Mouse (Mus musculus) forebrain, embryonic 15.5 days (tissue): ENCODE data around the gene Srd5a1. TPM values are rescaled to one million over a fixed set of nuclear protein-coding genes. Genes with fewer than 3 reads are reported as not detected.

ENCODE experiments used
- ATAC-seq: fragments of 200-750 bp; cut with Nextera tagmentation; replicated peaks from 2 replicates; pipeline ENCODE4 v1.8.0; 2017; ENCODE audit warnings: mild to moderate bottlenecking, moderate TSS enrichment, moderate library complexity
- H3K27ac ChIP-seq: fragments of 300-500 bp; sonication (generic); replicated peaks from 2 replicates; pipeline ENCODE4 v1.5.1; 2015; ENCODE audit warnings: mild to moderate bottlenecking, inconsistent platforms
- H3K27me3 ChIP-seq: fragments of 300-500 bp; sonication (generic); 2 replicates; pipeline ENCODE4 v1.6.1; 2015; ENCODE audit warnings: inconsistent platforms
- H3K36me3 ChIP-seq: fragments of 300-500 bp; sonication (generic); 2 replicates; pipeline ENCODE4 v1.6.1; 2015; ENCODE audit warnings: mild to moderate bottlenecking, inconsistent platforms
- H3K4me1 ChIP-seq: fragments of 300-500 bp; sonication (generic); 2 replicates; pipeline ENCODE4 v1.6.1; 2015; ENCODE audit warnings: inconsistent platforms
- H3K4me2 ChIP-seq: fragments of 300-500 bp; sonication (generic); replicated peaks from 2 replicates; pipeline ENCODE4 v1.6.1; 2015; ENCODE audit warnings: mild to moderate bottlenecking, inconsistent platforms
- H3K4me3 ChIP-seq: fragments of 300-500 bp; sonication (generic); 2 replicates; pipeline ENCODE4 v1.5.1; 2015; ENCODE audit warnings: mild to moderate bottlenecking, inconsistent platforms
- H3K9ac ChIP-seq: fragments of 300-500 bp; sonication (generic); replicated peaks from 2 replicates; pipeline ENCODE4 v1.6.1; 2015; ENCODE audit warnings: mild to moderate bottlenecking, inconsistent platforms
- H3K9me3 ChIP-seq: fragments of 300-500 bp; sonication (generic); 2 replicates; pipeline ENCODE4 v1.6.1; 2016; ENCODE audit warnings: inconsistent platforms
- WGBS: fragments of 180-500 bp; shearing (Covaris S2); methylation state at CpG from one replicate; pipeline ENCODE4 v1.1.7; 2015; ENCODE audit warnings: mixed read lengths; 5-methylcytosine and 5-hydroxymethylcytosine counted together
- polyA plus RNA-seq: library from polyadenylated mRNA; unstranded; fragments of >200 nt; fragmentation: Nextera tagmentation; extraction: Ambion mirVana; gene quantifications from 2 replicates; pipeline ENCODE4 v1.2.1, GENCODE M21; 2015

The Srd5a1 gene
- polyA plus RNA-seq, 1 experiment from 2014 or later, result 24.1 TPM

DNA sequence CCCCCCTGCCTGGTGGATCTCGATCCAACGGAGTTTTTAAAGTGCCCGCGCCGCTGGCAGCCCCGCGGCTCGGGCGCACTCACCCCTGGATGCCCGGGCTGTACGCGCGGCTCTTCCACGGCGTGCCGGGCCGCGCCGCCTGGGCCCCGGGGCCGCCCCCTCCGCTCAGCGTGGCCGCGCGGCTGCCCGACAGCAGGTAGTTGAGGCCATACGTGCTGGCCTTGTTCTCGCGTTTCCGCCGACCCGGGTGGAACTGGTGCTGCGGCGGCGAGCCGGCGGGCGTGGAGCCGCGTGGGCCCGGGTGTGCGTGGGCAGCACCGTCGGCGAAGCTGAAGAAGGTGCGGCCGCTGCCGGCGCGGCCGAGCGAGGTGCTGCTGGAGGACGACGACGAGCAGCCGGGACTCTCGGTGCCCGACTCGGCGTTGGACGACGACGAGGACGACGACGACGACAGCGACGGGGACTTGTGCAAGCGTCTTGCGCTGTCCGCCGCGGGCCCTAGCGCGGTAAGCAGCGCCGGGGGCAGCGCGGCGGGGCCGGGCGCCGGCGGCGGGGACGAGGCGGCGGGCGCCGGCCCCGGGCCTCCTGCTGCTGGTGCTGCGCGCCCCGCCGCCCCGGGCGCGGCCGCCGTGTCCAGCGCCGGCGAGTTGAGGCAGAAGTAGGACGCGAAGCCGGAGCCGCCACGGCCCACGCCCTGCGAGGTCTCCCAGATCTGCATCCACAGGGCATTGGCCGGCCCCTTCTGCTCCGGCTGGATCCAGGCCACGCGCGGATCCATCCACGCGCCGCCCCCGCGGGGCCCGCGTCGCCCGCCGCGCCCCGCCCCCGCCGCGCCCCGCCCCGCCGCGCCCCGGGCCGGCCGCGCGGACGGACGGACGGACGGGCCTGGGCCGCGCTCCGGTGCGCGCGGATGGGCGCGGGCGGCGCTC lies 77.6 kb downstream of the Srd5a1 start, which contains the start of gene Nsun2:
Gene Nsun2, plus strand, starts transcription at position 342 of the 929 bp plus-strand sequence.
- peak within 1 kb of the TSS; percentile 99 for H3K4me3 ChIP-seq
- peak within 1 kb of the TSS; percentile 86 for H3K4me2 ChIP-seq
- no peaks in the 10 kb centered on the region for H3K9me3 ChIP-seq
- H3K27me3 ChIP-seq, result no peaks in the 10 kb centered on the region
- peaks cover 49% of the 10 kb centered on the region for H3K4me1 ChIP-seq
- peak within 1 kb of the TSS; percentile 96 for H3K27ac ChIP-seq
- ATAC-seq, result peak; percentile 10; the same call in 1 of the 2 replicates
- under 1% methylated on average over 123 of the region's 155 CpGs for WGBS
- peak within 1 kb of the TSS; percentile 96 for H3K9ac ChIP-seq
- H3K36me3 ChIP-seq, result no peaks in the 10 kb centered on the region

DNA sequence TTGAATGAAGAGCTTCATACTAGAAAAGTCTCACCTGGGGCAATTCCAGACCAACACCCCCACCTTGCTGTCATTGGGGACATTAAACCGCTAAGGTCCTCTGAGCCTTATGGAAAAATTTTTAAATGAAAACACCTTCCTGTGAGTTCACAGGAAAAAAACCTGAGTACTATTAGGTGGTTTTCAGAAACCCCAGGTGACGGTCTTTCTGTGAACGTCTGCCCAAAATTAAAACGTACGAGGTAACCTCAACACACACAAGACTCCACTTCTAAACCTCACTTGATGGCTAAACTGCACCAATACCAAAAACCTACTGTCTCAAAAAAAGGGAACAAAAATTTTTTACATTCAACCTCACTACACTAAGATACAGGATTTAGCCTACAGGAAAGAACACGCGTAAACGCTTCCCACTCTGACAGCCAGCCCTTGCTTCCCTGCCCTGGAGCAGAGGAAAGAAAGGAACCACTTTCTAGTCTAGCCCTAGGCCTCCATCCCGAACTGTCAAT lies 78.3 kb downstream of the Srd5a1 start:
- ATAC-seq, result no peak

DNA sequence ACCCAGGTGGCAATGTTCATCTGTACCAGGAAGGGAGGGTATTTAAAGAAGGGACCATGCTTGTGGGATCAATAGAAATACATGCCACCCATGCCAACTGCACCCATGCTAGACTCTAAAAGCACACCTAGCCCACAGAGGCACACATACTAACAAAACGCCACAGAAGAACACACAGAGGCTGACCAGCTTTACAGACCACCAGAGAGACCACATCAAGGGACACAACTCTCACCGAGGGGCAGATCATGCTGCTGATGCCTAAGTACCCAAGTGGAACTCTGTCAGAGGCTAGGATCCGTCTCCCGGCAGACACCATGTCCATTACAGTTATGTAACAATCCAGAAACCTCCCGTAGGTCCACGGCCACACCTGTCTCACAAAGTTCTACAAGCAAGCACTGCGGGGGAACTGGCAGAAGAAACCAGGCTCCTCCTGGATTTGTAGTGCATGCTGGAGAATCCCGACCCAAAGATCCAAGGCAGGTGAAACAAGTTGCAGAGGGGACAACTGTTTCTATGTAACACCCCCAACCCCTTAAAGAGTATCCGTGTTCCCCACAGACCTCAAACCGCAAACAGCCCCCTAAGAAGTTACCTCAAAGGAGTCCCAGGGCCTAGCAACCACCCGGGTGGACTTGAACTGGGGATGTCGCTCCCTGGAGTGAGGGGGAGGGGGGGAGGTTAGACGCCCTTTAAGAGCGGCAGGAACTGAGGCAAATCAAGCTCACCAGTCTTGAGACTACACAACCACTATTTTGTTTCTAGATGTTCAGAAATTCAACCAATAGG lies 78.9 kb downstream of the Srd5a1 start:
- 23% methylated on average over 14 of the region's 14 CpGs for WGBS
- Histone ChIP-seq H3K27me3 (no peaks in the 10 kb centered on the region), H3K36me3 (no peaks in the 10 kb centered on the region), H3K9ac (peak overlapping the region; percentile 96), H3K4me1 (peaks cover 63% of the 10 kb centered on the region), H3K4me2 (peak overlapping the region; percentile 86), H3K27ac (no peak overlapping the region), H3K9me3 (no peaks in the 10 kb centered on the region), H3K4me3 (peak overlapping the region; percentile 99)
- ATAC-seq, result no peak

More for the DNA sequence above, 78.3 kb downstream of the Srd5a1 start:
- H3K9ac ChIP-seq, result peak overlapping the region; percentile 96
- H3K27me3 ChIP-seq, result no peaks in the 10 kb centered on the region
- H3K4me2 ChIP-seq, result peak overlapping the region; percentile 86
- peak overlapping the region; percentile 96 for H3K27ac ChIP-seq
- WGBS, result 3% methylated on average over 9 of the region's 9 CpGs
- no peaks in the 10 kb centered on the region for H3K9me3 ChIP-seq
- no peaks in the 10 kb centered on the region for H3K36me3 ChIP-seq
- H3K4me1 ChIP-seq, result peaks cover 57% of the 10 kb centered on the region
- H3K4me3 ChIP-seq, result peak overlapping the region; percentile 99

DNA sequence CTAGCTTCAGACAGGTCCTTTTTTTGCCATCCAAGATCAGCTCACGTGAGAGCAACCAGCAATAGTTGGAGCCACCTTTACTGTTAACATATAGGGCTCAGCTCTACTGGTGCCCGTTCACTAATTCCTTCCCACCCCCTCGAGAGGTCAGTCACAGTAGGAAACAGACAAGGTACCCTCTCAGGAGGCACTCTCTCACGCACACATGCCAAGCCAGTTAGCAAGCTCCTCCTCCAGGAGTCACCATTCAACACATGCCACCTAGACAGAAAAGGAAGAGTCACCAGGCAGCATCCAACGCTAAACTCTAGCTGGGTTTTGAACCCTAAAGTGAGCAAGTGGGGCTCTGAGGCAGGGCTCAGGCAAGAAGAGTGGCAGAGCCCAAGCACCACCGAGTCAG lies 79.8 kb downstream of the Srd5a1 start:
- Histone ChIP-seq H3K4me1 (peaks cover 71% of the 10 kb centered on the region), H3K4me2 (peak overlapping the region; percentile 86), H3K36me3 (no peaks in the 10 kb centered on the region), H3K27me3 (no peaks in the 10 kb centered on the region), H3K9me3 (no peaks in the 10 kb centered on the region), H3K9ac (0 out of 2 replicates have a peak overlapping the region, but pooled peaks have one; percentile 10), H3K27ac (no peak overlapping the region), H3K4me3 (peak overlapping the region; percentile 99)
- 49% methylated on average over 6 of the region's 6 CpGs for WGBS
- no peak for ATAC-seq

DNA sequence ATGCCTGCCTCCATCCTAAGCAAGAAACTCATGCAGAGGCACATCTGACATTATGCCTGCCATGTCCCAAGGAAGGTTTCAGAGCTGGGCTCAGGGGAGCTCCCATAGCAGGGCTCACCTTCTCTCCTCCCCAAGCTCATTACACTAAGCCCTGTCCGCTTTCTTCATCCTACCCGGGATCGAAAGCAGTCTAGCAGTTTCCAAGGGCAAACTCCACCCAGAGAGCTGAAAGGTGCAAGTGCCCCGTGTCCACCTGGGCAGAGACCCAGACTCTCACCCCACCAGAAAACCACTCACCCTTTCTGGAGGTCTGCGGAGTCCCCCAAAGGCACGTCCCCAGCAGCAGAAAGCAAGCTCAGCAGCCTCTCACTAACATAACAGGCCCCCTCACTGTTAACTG lies 80.3 kb downstream of the Srd5a1 start:
- 77% methylated on average over 6 of the region's 6 CpGs for WGBS

DNA sequence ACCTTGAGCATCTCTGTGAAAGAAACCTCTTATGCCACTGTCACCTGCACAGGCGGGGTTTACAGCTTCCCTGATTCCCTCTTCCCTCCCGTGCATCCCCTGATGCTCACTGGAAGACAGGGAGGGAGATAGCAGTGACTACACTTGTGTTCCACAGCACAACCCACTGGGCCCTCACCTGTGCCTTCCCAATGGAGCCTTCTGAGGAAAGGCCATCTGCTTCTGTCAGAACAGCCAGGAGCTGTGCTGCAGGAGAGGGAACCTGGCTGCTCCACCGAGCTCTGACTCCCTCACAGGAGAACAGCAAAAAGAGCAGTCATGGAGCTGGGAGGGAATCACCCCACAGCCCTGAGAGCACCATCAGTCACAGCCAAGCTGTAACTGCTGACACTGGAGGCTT lies 81.1 kb downstream of the Srd5a1 start:
- Histone ChIP-seq H3K4me1 (peaks cover 71% of the 10 kb centered on the region), H3K36me3 (no peaks in the 10 kb centered on the region), H3K4me3 (no peak overlapping the region), H3K27me3 (no peaks in the 10 kb centered on the region), H3K4me2 (no peak overlapping the region), H3K27ac (no peak overlapping the region), H3K9me3 (no peaks in the 10 kb centered on the region), H3K9ac (no peak overlapping the region)
- WGBS, result 68% methylated on average over 3 of the region's 3 CpGs
- ATAC-seq, result no peak

More for the DNA sequence above, 80.3 kb downstream of the Srd5a1 start:
- Histone ChIP-seq H3K36me3 (no peaks in the 10 kb centered on the region), H3K9me3 (no peaks in the 10 kb centered on the region), H3K4me3 (peak overlapping the region; percentile 99), H3K4me2 (peak overlapping the region; percentile 86), H3K27ac (no peak overlapping the region), H3K27me3 (no peaks in the 10 kb centered on the region), H3K9ac (peak overlapping the region; percentile 10; the same call in 1 of the 2 replicates), H3K4me1 (peaks cover 73% of the 10 kb centered on the region)
- ATAC-seq, result no peak

DNA sequence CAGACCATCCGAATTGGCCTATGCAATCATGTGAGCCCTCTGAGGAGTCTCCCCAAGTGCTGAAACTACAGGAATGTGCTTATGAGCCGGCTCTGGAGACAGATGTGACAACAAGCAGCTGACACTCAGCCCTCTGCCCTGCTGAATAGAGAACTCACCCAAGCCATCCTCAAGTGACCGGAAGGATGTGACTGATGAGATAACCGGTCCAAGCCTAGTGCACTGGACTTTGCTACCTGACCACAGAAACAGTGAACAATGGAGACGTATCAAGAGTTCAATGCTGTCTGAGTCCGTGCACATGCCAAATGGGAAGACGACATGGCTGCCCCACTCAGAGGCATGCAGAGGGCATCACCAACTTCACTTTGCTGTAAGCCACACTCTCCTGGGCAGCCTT lies 82.7 kb downstream of the Srd5a1 start:
- Histone ChIP-seq H3K4me3 (no peak overlapping the region), H3K4me1 (peaks cover 85% of the 10 kb centered on the region), H3K4me2 (no peak overlapping the region), H3K9ac (no peak overlapping the region), H3K27ac (no peak overlapping the region), H3K27me3 (no peaks in the 10 kb centered on the region), H3K36me3 (no peaks in the 10 kb centered on the region), H3K9me3 (no peaks in the 10 kb centered on the region)
- no peak for ATAC-seq
- WGBS, result 85% methylated on average over 7 of the region's 7 CpGs

DNA sequence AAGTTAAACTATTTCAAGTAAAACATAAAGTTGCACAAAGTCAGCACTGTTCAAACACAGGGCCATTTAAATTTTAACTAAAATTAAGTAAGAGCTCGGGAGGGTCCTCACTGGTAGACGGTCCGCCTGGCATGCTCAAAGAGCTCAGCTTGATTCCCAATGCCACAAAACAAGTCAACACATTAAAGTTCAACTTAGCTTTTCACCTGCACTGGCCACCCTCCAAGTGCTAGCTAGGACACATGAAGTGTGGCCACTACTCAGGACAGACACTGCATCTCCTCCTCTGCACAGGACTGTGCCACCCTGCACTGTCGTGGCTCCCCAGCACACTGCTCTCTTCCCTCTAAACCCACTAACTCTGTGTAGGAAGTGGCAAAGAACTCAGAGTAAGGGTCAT lies 85.4 kb downstream of the Srd5a1 start:
- Histone ChIP-seq H3K27me3 (no peaks in the 10 kb centered on the region), H3K4me1 (peaks cover 70% of the 10 kb centered on the region), H3K4me3 (no peak overlapping the region), H3K9me3 (no peaks in the 10 kb centered on the region), H3K9ac (no peak overlapping the region), H3K36me3 (no peaks in the 10 kb centered on the region), H3K4me2 (no peak overlapping the region), H3K27ac (no peak overlapping the region)
- ATAC-seq, result no peak
- WGBS, result 58% methylated on average over 4 of the region's 4 CpGs

DNA sequence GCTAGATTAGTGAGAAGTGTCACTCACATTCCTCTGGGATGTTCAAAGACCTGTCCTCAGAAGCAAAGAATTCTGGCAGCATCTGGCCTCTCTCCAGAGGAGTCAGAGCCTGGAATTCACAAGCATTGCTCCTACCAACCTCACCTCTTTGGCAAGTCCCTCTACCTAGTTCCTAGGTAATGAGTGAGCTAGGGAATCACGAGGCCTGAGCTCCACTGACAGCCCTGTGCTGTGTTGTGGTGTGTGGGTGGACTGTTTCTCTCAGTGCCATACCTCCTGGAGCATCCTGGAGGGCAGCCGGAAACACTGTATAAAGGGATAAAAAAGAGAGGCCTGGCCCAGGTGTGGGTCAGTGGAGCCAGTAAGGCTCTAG lies 87.1 kb downstream of the Srd5a1 start:
- Histone ChIP-seq H3K27me3 (no peaks in the 10 kb centered on the region), H3K4me1 (peaks cover 69% of the 10 kb centered on the region), H3K9me3 (no peaks in the 10 kb centered on the region), H3K4me2 (no peak overlapping the region), H3K36me3 (no peaks in the 10 kb centered on the region), H3K9ac (no peak overlapping the region), H3K4me3 (no peak overlapping the region), H3K27ac (no peak overlapping the region)
- ATAC-seq, result no peak
- WGBS, result 79% methylated on average over 2 of the region's 2 CpGs

Other genes starting within 250 kb of the Srd5a1 start
- gene Nsun2, start 77.7 kb downstream of the Srd5a1 start, polyA plus RNA-seq, result 84.1 and 87.3 TPM in 2 replicates
- 8.4 and 8.5 TPM in 2 replicates for gene Tent4a, start 76.8 kb downstream of the Srd5a1 start, polyA plus RNA-seq
- 29.3 and 30.4 TPM in 2 replicates for gene Ube2ql1, start 128.4 kb upstream of the Srd5a1 start, polyA plus RNA-seq
- 177 and 181 TPM in 2 replicates for gene Med10, start 191.0 kb upstream of the Srd5a1 start, polyA plus RNA-seq